Mouse (Mus musculus): ENCODE results near the gene Fam98c. TPM values are rescaled to one million over a fixed set of nuclear protein-coding genes. Genes with fewer than 3 reads are reported as not detected.
"Not testable (repeated sequence)": the region's sequence is repeated elsewhere in the genome, so short reads cannot be mapped to it uniquely, and the experiment has no call there.

Fam98c gene
- polyA plus RNA-seq (2015; fragmentation: Nextera tagmentation; extraction: Ambion mirVana) = 16.0 and 17.6 TPM in 2 replicates

DNA sequence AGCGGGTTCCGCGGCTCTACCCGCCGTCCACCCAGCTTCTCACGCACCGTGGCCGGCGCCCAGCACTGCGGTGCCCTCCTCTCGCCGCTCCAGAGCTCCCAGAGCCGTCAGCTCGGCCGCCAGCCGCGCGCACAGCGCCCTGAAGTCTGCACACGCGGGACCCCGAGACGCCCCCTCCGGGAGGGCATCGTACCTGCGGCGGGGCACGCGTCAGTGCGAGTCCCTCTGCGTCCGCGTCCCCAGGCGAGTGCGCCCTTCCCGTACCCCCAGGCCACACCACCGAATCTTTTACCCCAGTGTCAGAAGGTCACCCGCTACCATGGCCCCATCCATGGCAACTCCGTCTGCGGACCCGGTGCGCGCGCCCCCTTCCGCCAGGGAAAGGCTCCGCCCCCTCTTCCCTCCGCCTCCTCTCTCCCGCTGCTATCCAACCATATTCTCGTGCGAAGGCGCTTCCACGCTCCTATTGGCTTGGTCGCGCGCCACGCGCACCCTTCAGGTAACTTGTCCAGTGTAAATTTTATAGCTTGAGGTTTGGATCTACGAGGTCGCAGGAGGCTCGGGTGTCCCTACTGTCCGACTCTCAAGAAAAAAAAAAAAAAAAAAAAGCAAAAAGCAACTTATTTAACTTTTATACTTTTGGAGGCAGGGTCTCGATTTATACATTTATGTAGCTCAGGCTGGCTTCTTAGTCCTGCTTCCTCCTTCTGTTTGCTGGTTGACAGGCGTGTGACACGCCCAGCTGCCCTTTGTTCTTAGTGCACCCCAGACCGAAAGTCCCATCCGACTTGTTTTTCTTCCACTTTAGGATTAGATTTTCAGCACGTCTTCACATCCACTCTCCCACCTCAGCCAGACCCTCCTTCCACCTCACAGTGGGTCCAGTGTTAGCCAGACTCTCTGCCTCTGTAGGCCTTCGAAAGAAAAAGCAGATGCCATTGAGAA, at the start of gene Fam98c:
Fam98c (minus strand) TSS at position 397 of the 945 bp plus-strand sequence.
- 3% methylated on average over 68 of the region's 68 CpGs for whole genome bisulfite sequencing

DNA sequence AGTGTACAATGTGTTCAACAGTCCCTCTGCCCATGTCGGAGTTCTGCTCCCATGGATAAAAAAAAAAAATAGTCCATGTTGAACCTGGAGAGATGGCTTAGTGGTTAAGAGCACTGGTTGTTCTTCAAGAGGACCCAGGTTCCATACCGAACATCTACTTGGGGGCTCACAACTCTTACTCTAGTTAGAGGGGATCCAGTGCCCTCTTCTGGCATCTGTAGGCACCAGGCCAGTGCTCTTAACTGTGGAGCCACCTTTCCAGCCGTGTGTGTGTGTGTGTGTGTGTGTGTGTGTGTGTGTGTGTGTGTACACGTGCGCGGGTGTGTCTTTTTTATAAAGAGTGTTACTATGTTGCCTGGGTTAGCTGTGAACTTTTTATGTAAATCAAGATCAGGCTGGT, 46.5 kb upstream of the Fam98c start:
- Histone ChIP-seq H3K9me3 (no peaks in the 10 kb centered on the region), H3K4me2 (no peak overlapping the region), H3K27ac (no peak overlapping the region), H3K4me3 (no peak overlapping the region), H3K9ac (no peak overlapping the region), H3K27me3 (no peaks in the 10 kb centered on the region), H3K4me1 (no peaks in the 10 kb centered on the region), H3K36me3 (no peaks in the 10 kb centered on the region)
- no peak for ATAC-seq (ENCODE audit: insufficient number of reproducible peaks, insufficient read depth, low FRiP score, low TSS enrichment, low read depth)
- 91% methylated on average over 6 of the region's 6 CpGs for WGBS

More for the DNA sequence above, at the start of gene Fam98c:
- peak; percentile 71 for ATAC-seq (ENCODE audit: insufficient number of reproducible peaks, insufficient read depth, low FRiP score, low TSS enrichment, low read depth)
- peak within 1 kb of the TSS; percentile 79 for H3K27ac ChIP-seq
- H3K36me3 ChIP-seq = peaks cover 6% of the 10 kb centered on the region; the same call in 1 of the 2 replicates
- H3K4me3 ChIP-seq = peak within 1 kb of the TSS; percentile 87
- H3K4me2 ChIP-seq = peak within 1 kb of the TSS; percentile 96
- H3K27me3 ChIP-seq = peaks cover 25% of the 10 kb centered on the region
- H3K4me1 ChIP-seq = peaks cover 3% of the 10 kb centered on the region; the same call in 1 of the 2 replicates
- peak within 1 kb of the TSS; percentile 81 for H3K9ac ChIP-seq
- 0 out of 2 replicates have a peak, but pooled peaks cover 2% of the 10 kb centered on the region for H3K9me3 ChIP-seq

DNA sequence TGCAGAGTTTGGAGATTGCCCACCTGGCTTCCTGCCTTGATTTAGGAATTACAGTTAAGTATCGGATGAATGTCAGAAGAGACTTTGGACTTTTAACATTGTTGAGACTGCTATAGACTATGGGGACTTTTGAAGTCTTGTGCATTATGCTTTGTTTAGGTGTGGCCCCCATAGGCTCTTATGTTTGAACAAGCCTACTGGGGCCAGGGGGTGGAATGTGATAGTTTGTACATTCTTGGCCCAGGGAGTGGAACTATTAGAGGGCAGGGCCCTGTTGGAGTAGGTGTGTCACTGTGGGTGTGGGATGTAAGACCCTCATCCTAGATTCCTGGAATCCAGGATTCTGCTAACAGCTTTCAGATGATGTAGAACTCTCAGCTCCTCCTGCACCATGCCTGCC, 38.2 kb upstream of the Fam98c start:
- H3K4me3 ChIP-seq; H3K27ac ChIP-seq; H3K27me3 ChIP-seq; H3K9me3 ChIP-seq; H3K4me1 ChIP-seq; ATAC-seq (ENCODE audit: insufficient number of reproducible peaks, insufficient read depth, low FRiP score, low TSS enrichment, low read depth); H3K36me3 ChIP-seq; H3K9ac ChIP-seq; H3K4me2 ChIP-seq: not testable (repeated sequence)
- 95% methylated on average over 1 of the region's 1 CpGs for WGBS

DNA sequence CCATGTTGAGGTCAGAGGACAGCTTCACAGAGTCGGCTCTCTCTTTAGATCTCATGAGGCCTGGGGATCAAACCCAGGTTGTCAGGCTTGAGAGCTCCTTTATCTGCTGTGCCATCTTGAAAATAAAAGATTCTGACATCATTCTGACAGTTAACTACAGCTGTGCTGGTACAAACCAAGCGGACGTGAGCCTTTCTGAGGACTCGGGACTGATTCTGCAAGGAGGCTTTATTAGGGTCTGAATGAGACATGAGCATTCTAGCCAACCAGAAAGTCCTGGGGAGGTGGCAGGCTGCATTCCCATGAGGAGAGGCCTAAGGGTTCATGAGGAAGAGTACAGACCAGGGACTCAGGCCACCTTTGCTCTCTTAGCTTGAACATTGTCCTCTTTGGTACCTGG, 25.3 kb upstream of the Fam98c start:
- H3K4me3 ChIP-seq; ATAC-seq (ENCODE audit: insufficient number of reproducible peaks, insufficient read depth, low FRiP score, low TSS enrichment, low read depth); H3K9me3 ChIP-seq; H3K27me3 ChIP-seq; H3K27ac ChIP-seq; H3K9ac ChIP-seq; H3K36me3 ChIP-seq: not testable (repeated sequence)
- Histone ChIP-seq H3K4me1 (peaks cover 16% of the 10 kb centered on the region), H3K4me2 (peak overlapping the region; percentile 74; the same call in 1 of the 2 replicates)
- 95% methylated on average over 4 of the region's 4 CpGs for WGBS

DNA sequence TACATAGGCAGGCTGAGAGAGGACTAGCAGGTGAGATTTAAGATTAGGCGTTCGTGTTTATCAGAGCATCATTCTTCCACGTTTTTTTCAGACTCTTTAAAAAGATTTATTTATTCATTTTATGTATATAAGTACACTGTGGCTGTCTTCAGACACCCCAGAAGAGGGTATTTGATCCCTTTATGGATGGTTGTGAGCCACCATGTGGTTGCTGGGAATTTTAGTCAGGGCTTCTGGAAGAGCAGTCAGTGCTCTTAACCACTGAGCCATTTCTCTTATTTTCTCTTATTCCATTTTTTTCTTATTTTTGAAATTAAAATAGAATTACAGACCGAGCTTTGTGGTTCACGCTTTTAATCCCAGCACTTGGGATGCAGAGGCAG, 24.8 kb upstream of the Fam98c start:
- no peak for ATAC-seq (ENCODE audit: insufficient number of reproducible peaks, insufficient read depth, low FRiP score, low TSS enrichment, low read depth)
- H3K4me3 ChIP-seq = peak overlapping the region; percentile 60
- H3K27me3 ChIP-seq = no peaks in the 10 kb centered on the region
- peaks cover 16% of the 10 kb centered on the region for H3K4me1 ChIP-seq
- H3K9ac ChIP-seq = no peak overlapping the region
- peak overlapping the region; percentile 58; the same call in 1 of the 2 replicates for H3K27ac ChIP-seq
- 41% methylated on average over 5 of the region's 5 CpGs for WGBS
- no peaks in the 10 kb centered on the region for H3K9me3 ChIP-seq
- H3K36me3 ChIP-seq = peaks cover 12% of the 10 kb centered on the region
- H3K4me2 ChIP-seq = peak overlapping the region; percentile 74

DNA sequence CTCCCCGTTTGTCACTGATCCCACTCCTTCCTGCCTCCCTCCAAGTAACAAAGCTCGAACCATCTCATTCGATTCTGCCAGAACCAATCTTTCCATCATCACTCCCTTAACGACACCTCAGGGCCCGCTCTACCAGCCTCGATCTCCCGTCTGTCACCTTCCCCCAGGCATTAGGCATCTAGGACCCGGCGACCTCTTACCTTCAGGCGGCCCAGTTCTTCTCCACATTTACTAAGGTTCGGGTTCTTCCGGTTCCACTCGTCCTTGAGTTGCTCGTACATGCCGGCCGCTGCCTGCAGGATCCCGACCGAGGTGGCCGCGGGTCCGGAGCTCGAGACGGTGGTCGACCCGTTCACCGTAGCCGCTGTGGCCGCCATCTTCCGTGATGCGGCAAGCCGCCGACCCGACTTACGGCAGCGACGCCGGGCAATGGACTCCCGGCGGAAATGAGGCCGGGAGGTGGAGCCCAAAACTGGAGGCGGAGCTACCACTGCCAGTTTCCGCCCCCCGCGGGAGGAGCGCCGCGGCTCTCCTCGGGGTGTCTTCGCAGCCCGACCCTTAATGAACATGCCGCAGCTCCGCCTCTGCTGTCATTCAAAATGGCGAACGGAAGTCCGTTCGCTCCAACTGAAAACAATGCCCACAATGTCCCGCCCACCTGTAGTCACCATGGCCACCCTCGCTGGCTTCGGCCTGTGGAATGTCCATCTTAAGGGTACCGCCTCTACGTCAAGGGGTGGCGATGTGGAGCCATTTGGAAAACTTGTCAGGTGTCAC, 24.2 kb upstream of the Fam98c start, which contains the start of gene Psmd8:
Psmd8 (minus strand) TSS at position 625 of the 777 bp plus-strand sequence.
- Histone ChIP-seq H3K4me2 (peak within 1 kb of the TSS; percentile 74), H3K9me3 (no peaks in the 10 kb centered on the region), H3K36me3 (peaks cover 18% of the 10 kb centered on the region), H3K27me3 (no peaks in the 10 kb centered on the region), H3K4me3 (peak within 1 kb of the TSS; percentile 60), H3K27ac (peak within 1 kb of the TSS; percentile 58; the same call in 1 of the 2 replicates), H3K4me1 (peaks cover 16% of the 10 kb centered on the region), H3K9ac (peak within 1 kb of the TSS; percentile 81)
- WGBS = under 1% methylated on average over 62 of the region's 62 CpGs
- ATAC-seq (ENCODE audit: insufficient number of reproducible peaks, insufficient read depth, low FRiP score, low TSS enrichment, low read depth) = peak; percentile 88

DNA sequence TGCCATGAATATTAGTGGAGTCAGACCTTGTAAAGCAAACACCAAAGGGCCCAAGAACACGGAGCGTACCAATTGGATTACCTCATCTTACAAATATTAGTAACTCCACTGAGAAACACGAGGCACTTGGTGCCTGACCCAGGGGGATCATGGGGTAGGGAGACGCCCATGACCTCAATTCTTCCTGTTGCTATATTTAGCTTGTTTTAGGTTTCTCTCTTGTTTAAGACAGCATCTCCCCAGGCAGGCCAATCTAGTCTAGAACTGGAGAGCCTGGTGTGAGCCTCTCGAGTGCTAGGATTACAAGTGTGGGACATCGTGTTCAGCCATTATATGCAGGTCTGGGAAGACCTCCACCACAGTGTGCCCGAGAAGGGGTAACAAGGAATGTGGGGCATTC, 23.3 kb upstream of the Fam98c start:
- Histone ChIP-seq H3K4me2 (peak overlapping the region; percentile 74), H3K4me3 (peak overlapping the region; percentile 60), H3K36me3 (peaks cover 28% of the 10 kb centered on the region), H3K27ac (no peak overlapping the region), H3K9ac (peak overlapping the region; percentile 81), H3K27me3 (peaks cover 9% of the 10 kb centered on the region), H3K9me3 (no peaks in the 10 kb centered on the region), H3K4me1 (peaks cover 16% of the 10 kb centered on the region)
- no peak for ATAC-seq (ENCODE audit: insufficient number of reproducible peaks, insufficient read depth, low FRiP score, low TSS enrichment, low read depth)
- 39% methylated on average over 7 of the region's 7 CpGs for WGBS

DNA sequence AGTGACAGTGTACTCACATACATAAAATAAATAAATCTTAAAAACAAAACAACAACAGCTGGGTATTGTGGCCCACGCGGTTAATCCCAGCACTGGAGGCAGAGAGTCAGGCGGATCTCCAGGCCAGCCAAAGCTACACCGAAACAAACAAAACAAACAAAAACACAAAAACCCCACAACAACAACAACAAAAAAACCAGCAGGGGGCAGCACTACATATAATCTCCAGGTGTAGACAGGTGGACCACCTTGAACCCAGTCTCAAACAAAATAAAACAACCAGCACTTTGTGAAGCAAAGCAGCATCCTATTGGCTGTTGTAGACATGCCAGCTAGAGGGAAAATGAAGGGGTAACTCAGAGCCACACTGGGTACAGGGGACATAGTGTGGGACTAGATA, 22.1 kb upstream of the Fam98c start:
- Histone ChIP-seq H3K4me1 (peaks cover 16% of the 10 kb centered on the region), H3K4me2 (no peak overlapping the region), H3K27me3 (peaks cover 21% of the 10 kb centered on the region), H3K36me3 (peaks cover 40% of the 10 kb centered on the region), H3K27ac (no peak overlapping the region), H3K9me3 (no peaks in the 10 kb centered on the region), H3K4me3 (no peak overlapping the region), H3K9ac (no peak overlapping the region)
- ATAC-seq (ENCODE audit: insufficient number of reproducible peaks, insufficient read depth, low FRiP score, low TSS enrichment, low read depth) = no peak
- 93% methylated on average over 4 of the region's 4 CpGs for WGBS

DNA sequence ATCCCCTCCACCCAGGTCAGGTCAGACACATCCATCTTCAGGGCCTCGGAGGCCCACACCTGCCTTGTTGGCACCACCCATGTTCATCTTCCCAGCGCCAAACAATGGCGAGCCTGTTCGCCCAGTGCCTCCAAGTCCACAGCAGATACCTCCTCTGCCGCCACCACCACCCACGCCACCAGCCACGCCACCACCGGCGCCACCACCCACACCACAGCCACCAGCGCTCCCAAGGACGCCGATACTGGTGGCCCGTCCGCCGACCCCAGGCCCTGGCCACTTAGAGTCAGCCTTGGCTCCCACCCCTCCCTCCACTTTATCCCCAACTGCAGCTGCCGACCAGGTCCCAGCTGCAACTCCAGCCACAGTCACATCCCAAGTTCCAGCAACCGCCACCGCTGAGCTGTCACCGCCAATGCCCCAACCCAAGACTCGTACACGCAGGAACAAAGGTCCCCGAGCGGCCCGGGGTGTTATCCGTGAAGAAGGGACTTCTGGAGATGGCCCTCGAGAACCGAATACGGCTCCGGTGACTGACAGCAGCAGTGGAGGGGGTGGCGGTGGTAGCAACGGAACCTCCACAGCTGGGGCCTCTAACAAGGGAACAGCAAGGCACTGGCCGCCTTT, 16.5 kb upstream of the Fam98c start:
- ATAC-seq (ENCODE audit: insufficient number of reproducible peaks, insufficient read depth, low FRiP score, low TSS enrichment, low read depth) = no peak
- H3K4me2 ChIP-seq = peak overlapping the region; percentile 88; the same call in 1 of the 2 replicates
- H3K9me3 ChIP-seq = no peaks in the 10 kb centered on the region
- H3K4me3 ChIP-seq = peak overlapping the region; percentile 68; the same call in 1 of the 2 replicates
- peaks cover 41% of the 10 kb centered on the region for H3K4me1 ChIP-seq
- no peak overlapping the region for H3K9ac ChIP-seq
- peaks cover 53% of the 10 kb centered on the region for H3K27me3 ChIP-seq
- H3K36me3 ChIP-seq = peaks cover 46% of the 10 kb centered on the region
- 36% methylated on average over 32 of the region's 32 CpGs for WGBS
- H3K27ac ChIP-seq = no peak overlapping the region

DNA sequence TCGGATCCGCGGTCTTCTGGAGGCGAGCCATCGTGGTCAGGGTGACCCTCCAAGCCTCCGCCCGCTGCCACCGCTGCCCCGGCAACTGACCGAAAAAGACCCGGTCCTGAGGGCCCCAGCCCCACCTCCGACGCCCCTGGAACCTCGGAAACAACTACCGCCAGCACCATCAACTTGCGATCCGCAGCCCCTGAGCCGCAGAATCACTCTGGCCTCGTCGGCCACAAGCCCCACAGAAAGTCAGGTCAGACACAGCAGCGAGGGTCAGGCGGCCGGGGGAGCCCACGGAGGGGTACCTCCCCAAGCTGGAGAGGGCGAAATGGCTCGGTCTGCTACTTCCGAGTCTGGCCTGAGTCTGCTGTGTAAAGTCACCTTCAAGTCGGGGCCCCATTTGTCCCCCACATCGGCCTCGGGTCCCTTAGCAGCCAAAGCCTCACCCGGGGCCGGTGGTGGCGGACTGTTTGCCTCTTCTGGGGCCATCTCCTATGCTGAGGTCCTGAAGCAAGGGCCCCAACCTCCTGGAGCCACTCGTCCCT, 15.6 kb upstream of the Fam98c start:
- Histone ChIP-seq H3K4me1 (peaks cover 41% of the 10 kb centered on the region), H3K9me3 (no peaks in the 10 kb centered on the region), H3K36me3 (peaks cover 41% of the 10 kb centered on the region), H3K4me2 (peak overlapping the region; percentile 88), H3K27me3 (peaks cover 53% of the 10 kb centered on the region), H3K9ac (peak overlapping the region; percentile 76), H3K4me3 (peak overlapping the region; percentile 68), H3K27ac (no peak overlapping the region)
- no peak for ATAC-seq (ENCODE audit: insufficient number of reproducible peaks, insufficient read depth, low FRiP score, low TSS enrichment, low read depth)
- 6% methylated on average over 34 of the region's 34 CpGs for WGBS

All from embryonic facial prominence, embryonic 13.5 days (tissue).